Mouse (Mus musculus) kidney, adult 2 months (tissue): Measurements from ENCODE around the gene Rab20. TPM values are rescaled to one million over a fixed set of nuclear protein-coding genes. Genes with fewer than 3 reads are reported as not detected.
A peak's percentile ranks its signal among the peaks of the same experiment; 100 is the strongest.

Experiments used
- DNase-seq: peaks from one replicate; pipeline ENCODE4 v3.0.0; 2021
- H3K27ac ChIP-seq: fragments of 200-500 bp; 2 replicates; pipeline ENCODE4 v1.5.1; 2012; ENCODE audit warnings: low read depth, low read length, control low read depth, inconsistent platforms; ENCODE audit not compliant: insufficient read depth
- H3K27me3 ChIP-seq: fragments of 200-500 bp; replicated peaks from 2 replicates; pipeline ENCODE4 v1.6.1; 2012; ENCODE audit warnings: mild to moderate bottlenecking, moderate library complexity, low read length, inconsistent platforms; ENCODE audit not compliant: control insufficient read depth, insufficient read depth
- H3K36me3 ChIP-seq: fragments of 200-500 bp; 2 replicates; pipeline ENCODE4 v1.6.1; 2012; ENCODE audit warnings: mild to moderate bottlenecking, moderate library complexity, low read length, inconsistent platforms; ENCODE audit not compliant: control insufficient read depth, insufficient read depth
- H3K4me1 ChIP-seq: fragments of 200-500 bp; 2 replicates; pipeline ENCODE4 v1.6.1; 2011; ENCODE audit warnings: low read length; ENCODE audit not compliant: control insufficient read depth, insufficient read depth
- H3K4me3 ChIP-seq: fragments of 200-500 bp; 2 replicates; pipeline ENCODE4 v1.5.1; 2011; ENCODE audit warnings: mild to moderate bottlenecking, low read depth, low read length, control low read depth; ENCODE audit not compliant: insufficient read depth
- CTCF ChIP-seq: fragments of 200-500 bp; conservative IDR thresholded peaks from 2 replicates; pipeline ENCODE4 v1.5.1; 2011; ENCODE audit warnings: low read depth, mild to moderate bottlenecking, control low read depth, low read length, moderate library complexity, mixed read lengths; ENCODE audit not compliant: insufficient read depth, insufficient read length
- POLR2A ChIP-seq: fragments of 200-500 bp; IDR thresholded peaks from one replicate; pipeline ENCODE4 v1.6.1; 2011; ENCODE audit warnings: low read depth, low read length, control low read depth
- WGBS: fragments of 180-500 bp; shearing (Covaris S2); methylation state at CpG from one replicate; pipeline ENCODE4 v1.1.7; 2018; 5-methylcytosine and 5-hydroxymethylcytosine counted together
- polyA plus RNA-seq: library from polyadenylated mRNA; depleted of rRNA; stranded (reverse); fragments of >200 nt; gene quantifications from 2 replicates; pipeline ENCODE4 v1.2.3, GENCODE M21; 2012

Gene Rab20
- polyA plus RNA-seq, 1 experiment, result 76.5 TPM

- peaks cover 2% of the 10 kb centered on the region; the same call in 1 of the 2 replicates for H3K36me3 ChIP-seq
- peak overlapping the region; percentile 53 for H3K27ac ChIP-seq
- WGBS, result 78% methylated on average over 4 of the region's 4 CpGs
- H3K4me3 ChIP-seq, result no peak overlapping the region
- H3K27me3 ChIP-seq, result no peaks in the 10 kb centered on the region
- H3K4me1 ChIP-seq, result peaks cover 66% of the 10 kb centered on the region
- TF ChIP-seq CTCF (no peak), POLR2A (no peak)
- peak; percentile 58 for DNase-seq
These were observed 15.9 kb downstream of the Rab20 start for GRCm38 (mm10) chr8:11462641-11463040.

DNA sequence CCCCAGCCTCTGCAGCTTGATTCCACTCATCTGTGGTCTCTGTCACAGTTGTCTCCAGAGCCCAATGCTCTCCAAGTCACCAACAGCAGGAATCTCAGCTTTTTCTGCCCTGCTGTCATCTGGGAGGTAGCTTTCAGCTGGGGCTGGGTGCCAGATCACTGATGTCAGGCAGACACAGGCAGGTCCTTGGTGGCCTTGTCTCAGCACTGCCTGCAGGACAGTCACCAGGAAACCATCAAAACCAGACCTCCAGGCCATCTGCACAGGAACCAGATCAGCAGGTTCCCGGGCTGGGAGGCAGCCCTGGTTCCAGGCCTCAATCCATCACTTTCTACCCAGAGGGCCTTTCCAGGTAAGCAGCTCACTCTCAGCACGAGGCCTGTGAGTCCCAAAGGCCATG lies 16.7 kb downstream of the Rab20 start:
- 40% methylated on average over 2 of the region's 2 CpGs for WGBS
- H3K27me3 ChIP-seq, result no peaks in the 10 kb centered on the region
- TF ChIP-seq POLR2A (no peak), CTCF (no peak)
- no peaks in the 10 kb centered on the region for H3K36me3 ChIP-seq
- H3K4me1 ChIP-seq, result peaks cover 71% of the 10 kb centered on the region
- H3K27ac ChIP-seq, result 0 out of 2 replicates have a peak overlapping the region, but pooled peaks have one; percentile 15
- H3K4me3 ChIP-seq, result no peak overlapping the region
- peak; percentile 34 for DNase-seq

DNA sequence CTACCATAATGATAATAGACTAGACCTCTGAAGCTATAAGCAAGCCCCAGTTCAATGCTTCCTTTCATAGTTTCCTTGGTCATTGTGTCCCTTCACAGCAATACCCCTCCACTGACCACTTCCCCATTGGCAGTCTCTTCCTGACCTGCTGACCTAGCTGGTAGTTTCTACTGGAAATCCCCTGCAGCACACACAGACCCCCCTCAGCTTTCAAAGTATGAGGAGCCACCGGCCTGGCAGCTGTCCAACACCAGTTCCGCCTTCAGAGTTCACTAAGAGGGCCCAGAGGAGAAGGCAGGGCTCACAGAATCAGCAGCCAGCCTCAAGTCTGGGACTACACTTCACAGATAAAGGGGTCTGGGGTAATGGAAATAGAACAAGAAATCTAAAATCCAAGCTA lies 17.6 kb downstream of the Rab20 start:
- DNase-seq, result peak; percentile 72
- no peak for TF ChIP-seq CTCF
- no peaks in the 10 kb centered on the region for H3K27me3 ChIP-seq
- no peak overlapping the region for H3K4me3 ChIP-seq
- WGBS, result 7% methylated on average over 2 of the region's 2 CpGs
- H3K4me1 ChIP-seq, result peaks cover 72% of the 10 kb centered on the region
- peak overlapping the region; percentile 38; the same call in 1 of the 2 replicates for H3K27ac ChIP-seq
- no peaks in the 10 kb centered on the region for H3K36me3 ChIP-seq

- Histone ChIP-seq H3K27me3 (no peaks in the 10 kb centered on the region), H3K4me3 (no peak overlapping the region), H3K27ac (peak overlapping the region; percentile 98), H3K36me3 (no peaks in the 10 kb centered on the region), H3K4me1 (peaks cover 62% of the 10 kb centered on the region)
- 15% methylated on average over 5 of the region's 5 CpGs for WGBS
- TF ChIP-seq POLR2A (no peak), CTCF (no peak)
- DNase-seq, result peak; percentile 85
These were observed 19.5 kb downstream of the Rab20 start for GRCm38 (mm10) chr8:11459016-11459415.

GRCm38 (mm10) chr8:11457981-11458836 lies 20.3 kb downstream of the Rab20 start:
- WGBS, result 14% methylated on average over 12 of the region's 12 CpGs
- TF ChIP-seq CTCF (no peak), POLR2A (no peak)
- DNase-seq, result peak; percentile 69
- H3K4me3 ChIP-seq, result no peak overlapping the region
- peaks cover 54% of the 10 kb centered on the region for H3K4me1 ChIP-seq
- no peaks in the 10 kb centered on the region; the same call in 1 of the 2 replicates for H3K36me3 ChIP-seq
- peak overlapping the region; percentile 98 for H3K27ac ChIP-seq
- H3K27me3 ChIP-seq, result no peaks in the 10 kb centered on the region

DNA sequence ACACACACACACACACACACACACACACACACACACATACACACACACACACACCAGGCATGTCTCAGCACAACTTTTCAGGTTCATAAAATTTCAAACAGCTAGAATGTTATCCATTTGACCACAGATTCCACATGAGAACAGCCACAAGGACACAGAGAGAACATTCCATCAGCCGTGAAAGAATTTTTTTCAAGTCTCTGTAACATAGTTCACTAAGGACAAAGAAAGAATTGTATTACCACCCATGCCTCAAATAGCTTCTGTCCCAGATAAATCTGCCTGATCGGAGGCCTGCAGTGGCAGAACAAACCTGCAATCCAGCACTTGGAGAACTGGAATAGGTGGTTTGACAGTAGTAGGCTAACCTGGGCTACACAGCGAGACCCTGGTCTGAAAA lies 21.2 kb downstream of the Rab20 start:
- Histone ChIP-seq H3K4me1 (peaks cover 50% of the 10 kb centered on the region), H3K36me3 (no peaks in the 10 kb centered on the region; the same call in 1 of the 2 replicates), H3K27me3 (no peaks in the 10 kb centered on the region), H3K4me3 (no peak overlapping the region), H3K27ac (peak overlapping the region; percentile 86)
- peak; percentile 44 for DNase-seq
- 49% methylated on average over 3 of the region's 3 CpGs for WGBS
- TF ChIP-seq CTCF (no peak), POLR2A (no peak)

- Histone ChIP-seq H3K4me3 (no peak overlapping the region), H3K27ac (no peak overlapping the region), H3K27me3 (no peaks in the 10 kb centered on the region), H3K4me1 (peaks cover 42% of the 10 kb centered on the region), H3K36me3 (no peaks in the 10 kb centered on the region; the same call in 1 of the 2 replicates)
- no peak for DNase-seq
- TF ChIP-seq POLR2A (no peak), CTCF (no peak)
- 75% methylated on average over 12 of the region's 12 CpGs for WGBS
These were observed 24.3 kb downstream of the Rab20 start for GRCm38 (mm10) chr8:11454228-11454627.
